Mouse (Mus musculus): ENCODE data around the gene Nos2.

DNA sequence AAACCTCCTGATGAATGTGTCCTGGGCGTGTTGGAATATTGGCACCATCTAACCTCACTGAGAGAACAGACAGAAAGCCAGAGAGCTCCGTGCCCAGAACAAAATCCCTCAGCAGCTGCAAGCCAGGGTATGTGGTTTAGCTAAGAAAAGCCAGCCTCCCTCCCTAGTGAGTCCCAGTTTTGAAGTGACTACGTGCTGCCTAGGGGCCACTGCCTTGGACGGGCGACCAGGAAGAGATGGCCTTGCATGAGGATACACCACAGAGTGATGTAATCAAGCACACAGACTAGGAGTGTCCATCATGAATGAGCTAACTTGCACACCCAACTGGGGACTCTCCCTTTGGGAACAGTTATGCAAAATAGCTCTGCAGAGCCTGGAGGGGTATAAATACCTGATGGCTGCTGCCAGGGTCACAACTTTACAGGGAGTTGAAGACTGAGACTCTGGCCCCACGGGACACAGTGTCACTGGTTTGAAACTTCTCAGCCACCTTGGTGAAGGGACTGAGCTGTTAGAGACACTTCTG is at the start of gene Nos2:
- no peak for TF ChIP-seq POLR2A (IDR thresholded peaks at IDR 0.05; ENCODE audit: control insufficient read depth in 1 of 2, insufficient read depth in 1 of 2, low read depth in 1 of 2, low read length in 2 of 2, poor library complexity in 1 of 2)
- no peak for TF ChIP-seq CTCF (IDR thresholded peaks at IDR 0.05 in 2 of 3, conservative IDR thresholded peaks at IDR 0.05 in 1 of 3; ENCODE audit: control insufficient read depth in 1 of 3, insufficient read depth in 1 of 3, low read depth in 2 of 3, low read length in 3 of 3, poor library complexity in 1 of 3, severe bottlenecking in 1 of 3)
- no peak for TF ChIP-seq SIN3A (IDR thresholded peaks at IDR 0.05; ENCODE audit: low read length)
- TF ChIP-seq E2F4 (IDR thresholded peaks at IDR 0.05; ENCODE audit: borderline replicate concordance, low read depth, low read length): no peak
- no peak for TF ChIP-seq USF1 (IDR thresholded peaks at IDR 0.05; ENCODE audit: low read depth, low read length)
- TF ChIP-seq EP300 (IDR thresholded peaks at IDR 0.05; ENCODE audit: low read depth in 1 of 2, low read length in 2 of 2): no peak
- no peak for TF ChIP-seq BHLHE40 (IDR thresholded peaks at IDR 0.05; ENCODE audit: borderline replicate concordance, low read depth, low read length)
